Mouse (Mus musculus): ENCODE results near the gene Cdkn2aip.

The Cdkn2aip gene

GRCm38 (mm10) chr8:47693119-47693518 is 20.6 kb downstream of the Cdkn2aip start:
- DNase-seq: peak; percentile 85

- DNase-seq: no peak
Observed at GRCm38 (mm10) chr8:47691831-47692230, 21.9 kb downstream of the Cdkn2aip start.

DNA sequence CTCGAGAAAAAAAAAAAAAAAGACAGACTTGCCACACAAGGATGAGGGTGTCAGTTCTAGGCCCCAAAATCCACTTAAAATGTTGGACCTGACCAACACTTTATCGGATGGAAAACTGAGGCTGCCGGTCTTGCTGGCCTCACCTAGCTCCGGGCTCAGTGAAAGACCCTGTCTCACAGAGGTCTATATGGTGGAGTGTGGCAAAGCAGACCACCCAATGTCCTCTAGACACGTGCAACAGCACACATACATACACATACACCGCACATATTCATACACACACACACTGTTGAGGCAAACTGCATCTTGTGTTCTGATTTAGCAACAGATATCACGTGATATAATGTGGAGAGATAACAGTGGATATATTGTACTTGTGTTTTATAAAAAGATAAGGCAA is 22.4 kb downstream of the Cdkn2aip start:
- no peak for DNase-seq

DNA sequence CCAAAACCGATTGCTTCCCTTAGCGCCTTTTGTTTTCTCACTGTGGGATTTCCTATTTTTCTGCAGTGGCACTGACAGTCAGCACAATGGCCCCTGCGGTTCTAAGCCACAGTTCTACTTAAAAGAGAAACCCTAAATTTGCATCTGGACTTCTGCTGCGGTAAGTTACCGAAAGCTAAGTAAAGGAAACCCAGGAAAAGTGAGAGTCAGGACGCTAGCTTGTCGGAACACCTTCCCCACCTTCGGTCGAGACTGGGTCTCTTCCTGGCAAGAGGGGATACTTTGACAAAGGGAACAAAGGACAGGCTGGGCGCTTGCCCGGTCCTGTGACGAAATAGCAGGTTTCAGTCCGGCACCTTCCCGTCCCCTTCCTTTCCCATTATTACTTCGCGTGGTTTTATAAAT is 23.1 kb downstream of the Cdkn2aip start:
- peak; percentile 25 for DNase-seq

GRCm38 (mm10) chr8:47689704-47690326 is 23.9 kb downstream of the Cdkn2aip start:
- DNase-seq: peak; percentile 11

DNA sequence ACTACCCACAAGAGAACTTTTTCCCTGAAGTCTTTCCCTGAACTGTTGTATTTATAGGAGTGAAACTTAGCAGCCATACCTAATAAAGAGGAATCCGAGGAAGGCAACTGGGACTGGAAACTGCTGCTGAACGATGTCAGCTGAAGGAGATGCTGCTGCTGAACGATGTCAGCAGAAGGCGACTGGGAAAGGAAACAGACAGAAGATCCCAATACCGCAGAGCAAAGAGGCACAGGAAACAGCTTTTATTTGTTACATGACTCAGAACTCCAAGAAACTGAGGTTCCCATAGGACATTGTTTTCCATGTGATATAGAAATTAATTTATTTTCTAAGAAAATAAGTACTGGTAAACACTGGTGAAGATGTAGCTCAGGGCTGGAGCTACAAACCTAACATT is 29.3 kb downstream of the Cdkn2aip start:
- DNase-seq: no peak

DNA sequence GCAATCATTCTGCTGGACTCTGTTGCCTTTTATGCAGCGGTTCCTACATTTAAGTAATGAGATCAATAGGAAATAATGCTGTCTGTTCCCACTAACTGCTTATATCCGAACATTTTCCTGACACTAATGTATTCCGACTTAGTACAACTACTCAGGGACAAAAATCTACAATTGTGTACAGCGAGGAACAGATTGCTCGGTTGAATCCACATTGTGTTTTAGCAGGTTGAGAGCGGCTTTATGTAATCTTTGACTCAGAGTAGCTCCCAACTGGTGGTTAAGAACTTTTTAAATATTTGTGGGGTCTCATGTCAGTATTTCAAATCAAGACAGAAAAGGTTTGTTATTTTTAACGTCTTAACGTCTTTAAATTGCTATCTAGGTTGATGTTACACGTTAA is 29.7 kb downstream of the Cdkn2aip start:
- no peak for DNase-seq

GRCm38 (mm10) chr8:47680306-47680705 is 33.4 kb downstream of the Cdkn2aip start:
- DNase-seq: no peak

DNA sequence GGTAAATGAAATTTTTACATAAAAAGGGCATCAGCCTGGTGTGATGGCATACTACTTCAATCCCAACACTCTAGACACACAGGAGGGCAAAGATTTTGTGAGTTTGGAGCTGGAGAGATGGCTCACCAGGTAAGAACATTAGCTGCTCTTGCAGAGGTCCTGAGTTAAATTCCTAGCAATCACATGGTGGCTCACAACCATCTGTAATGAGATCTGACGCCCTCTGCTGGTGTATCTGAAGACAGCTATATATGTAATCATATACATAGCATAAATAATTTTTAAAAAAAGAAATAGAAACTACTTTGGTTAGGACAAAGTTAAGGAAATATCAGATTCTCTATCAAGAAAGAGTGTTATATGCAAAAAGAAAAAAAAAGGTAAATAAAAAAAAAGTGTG is 34.1 kb downstream of the Cdkn2aip start:
- no peak for DNase-seq

DNA sequence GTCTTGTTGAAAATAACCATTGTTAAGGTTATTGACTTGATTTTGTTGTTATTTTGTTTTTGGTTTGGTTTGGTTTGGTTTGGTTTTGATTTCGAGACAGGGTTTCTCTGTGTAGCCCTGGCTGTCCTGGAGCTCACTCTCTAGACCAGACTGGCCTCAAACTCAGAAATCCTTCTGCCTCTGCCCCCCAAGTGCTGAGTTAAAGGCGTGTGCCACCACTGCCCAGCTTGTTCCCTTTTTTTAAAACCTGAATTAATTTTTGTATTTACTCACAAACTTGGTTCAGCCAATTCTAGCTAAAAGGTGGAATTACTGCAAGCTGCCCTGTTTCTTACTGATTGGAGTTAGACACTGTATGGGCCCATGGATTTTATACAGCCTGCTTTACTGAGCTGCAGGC is 37.1 kb downstream of the Cdkn2aip start:
- DNase-seq: no peak

GRCm38 (mm10) chr8:47676224-47676623 is 37.5 kb downstream of the Cdkn2aip start:
- DNase-seq: no peak

GRCm38 (mm10) chr8:47675786-47676185 is 37.9 kb downstream of the Cdkn2aip start:
- no peak for DNase-seq

GRCm38 (mm10) chr8:47674777-47675710 is 38.7 kb downstream of the Cdkn2aip start, which contains the start of gene Ing2:
Gene Ing2, minus strand, starts transcription at chr8:47675556.
- DNase-seq: peak; percentile 100

DNA sequence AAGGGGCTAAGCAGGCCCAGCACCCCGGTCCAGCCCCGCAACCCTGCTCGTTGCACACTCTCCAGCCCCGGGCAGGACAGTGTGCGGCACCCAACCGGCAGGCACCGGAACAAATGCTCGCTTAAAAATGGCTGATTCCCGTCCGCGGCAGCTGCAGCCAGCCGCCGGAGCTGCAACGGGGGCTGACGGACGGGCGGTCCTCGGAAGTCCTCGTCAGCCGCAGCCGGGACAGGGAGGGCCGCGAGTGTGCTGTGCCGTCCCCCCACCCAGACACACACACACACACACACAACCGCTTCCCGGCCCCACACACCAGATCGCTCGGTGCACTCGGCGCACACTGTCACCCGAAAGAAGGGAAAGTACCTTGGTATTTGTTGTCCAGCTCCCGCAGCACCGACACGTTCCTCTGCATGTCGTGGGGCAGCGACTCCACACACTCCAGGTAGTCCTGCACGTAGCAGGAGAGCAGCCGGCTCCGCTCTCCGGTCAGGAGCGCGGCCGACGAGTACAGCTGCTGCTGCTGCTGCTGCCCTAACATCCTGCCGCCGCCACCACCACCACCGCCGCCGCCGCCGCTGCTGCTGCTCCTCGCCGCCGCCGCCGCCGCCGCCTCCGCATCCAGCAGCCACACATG is 39.5 kb downstream of the Cdkn2aip start:
- DNase-seq: no peak

GRCm38 (mm10) chr8:47673317-47674139 is 40.2 kb downstream of the Cdkn2aip start:
- peak; percentile 92 for DNase-seq

GRCm38 (mm10) chr8:47664231-47664785 is 49.4 kb downstream of the Cdkn2aip start:
- DNase-seq: no peak

DNA sequence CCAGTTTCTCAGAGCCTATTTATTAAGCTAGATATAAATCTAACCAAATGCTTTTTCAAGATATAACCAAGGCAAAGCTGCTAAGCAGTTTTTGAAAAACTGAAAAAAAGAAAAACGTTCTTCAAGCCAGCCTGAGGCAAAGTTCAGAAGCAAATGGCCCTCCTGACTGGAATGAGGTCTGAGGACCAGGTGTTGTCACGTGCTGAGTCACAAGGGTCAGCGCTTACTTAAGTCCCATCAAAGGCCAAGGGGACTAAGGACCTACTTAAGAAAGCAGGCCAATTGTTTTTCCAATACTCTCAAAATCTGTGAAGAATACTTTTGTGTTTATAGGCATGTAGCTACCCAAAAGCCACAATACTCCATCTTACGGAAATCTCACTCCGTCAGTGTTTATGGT is 50.5 kb downstream of the Cdkn2aip start:
- DNase-seq: peak; percentile 40

DNA sequence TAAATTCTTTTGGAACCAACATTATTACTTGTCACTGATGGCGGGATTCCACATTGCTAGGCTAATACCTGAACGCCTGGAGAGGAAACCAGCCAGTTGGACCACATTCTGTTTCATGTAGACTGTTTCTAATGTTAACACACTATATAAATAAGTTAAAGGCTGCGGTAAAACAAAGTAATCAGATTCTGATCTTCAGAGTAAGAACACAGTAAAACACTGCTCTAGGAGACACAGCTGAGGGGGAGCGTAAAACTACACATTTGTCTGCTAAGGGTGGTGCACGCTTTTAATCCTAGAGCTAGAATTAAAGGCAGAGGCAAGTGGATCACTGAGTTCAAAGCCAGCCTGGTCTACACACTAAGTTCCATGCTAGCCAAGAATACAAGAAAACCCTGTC is 51.0 kb downstream of the Cdkn2aip start:
- no peak for DNase-seq

DNA sequence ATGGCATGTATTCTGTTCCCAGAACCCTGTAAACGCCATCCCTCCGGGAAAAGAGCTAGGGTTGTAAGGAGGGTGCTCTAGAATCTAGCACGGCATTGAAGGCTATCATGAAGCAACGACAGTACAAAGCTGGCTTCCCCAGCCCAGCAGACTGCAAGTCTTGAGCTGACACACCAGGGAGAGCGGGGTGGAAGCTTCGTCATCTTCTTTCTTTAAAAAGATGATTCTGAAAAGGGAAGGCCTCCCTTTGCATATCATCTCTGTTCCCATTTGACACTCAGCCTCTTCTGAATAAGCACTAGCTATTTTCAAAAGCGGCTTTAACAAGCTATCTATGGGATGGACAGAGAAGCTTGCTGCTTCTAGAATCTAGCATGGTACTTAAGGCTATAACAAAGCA is 53.3 kb downstream of the Cdkn2aip start:
- DNase-seq: no peak

DNA sequence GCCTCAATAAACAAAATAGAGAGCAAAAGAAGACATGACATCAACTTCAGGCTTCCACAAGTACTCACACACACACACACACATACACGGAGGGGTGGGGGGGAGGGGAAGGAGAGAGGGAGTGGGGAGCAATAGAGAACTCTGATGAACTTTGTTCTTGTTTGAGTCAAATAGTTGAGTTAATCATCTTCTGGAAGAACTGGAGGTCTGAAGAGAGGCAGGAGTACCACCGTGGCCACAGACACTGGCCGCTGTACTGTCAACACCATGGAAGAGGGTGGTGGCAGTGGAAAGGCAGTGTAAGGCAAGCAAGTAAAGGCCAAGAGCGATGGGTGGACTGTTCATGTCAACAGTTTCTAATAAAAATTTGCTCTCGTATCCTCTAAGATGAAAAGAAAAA is 54.3 kb downstream of the Cdkn2aip start:
- no peak for DNase-seq

Data from kidney, adult 18-20 months (tissue).